Mouse (Mus musculus) hindbrain, postnatal 0 days (tissue): ENCODE measurements at regions not wholly inside any gene's neighbourhood (a gene's known extent, or its start where the extent isn't known, plus 50 kb on each side); places are given as distances from the start of the nearest gene placed in this dataset.

Experiments used
- ATAC-seq: fragments of 200-750 bp; cut with Nextera tagmentation; 2 replicates; pipeline ENCODE4 v1.8.0; 2017; ENCODE audit warnings: mild to moderate bottlenecking, moderate TSS enrichment, moderate library complexity
- DNase-seq: peaks from one replicate; pipeline ENCODE4 v3.0.0-alpha.2; 2015; ENCODE audit warnings: low spot score
- H3K27ac ChIP-seq: fragments of 300-500 bp; sonication (generic); 2 replicates; pipeline ENCODE4 v1.5.1; 2014; ENCODE audit warnings: mild to moderate bottlenecking
- H3K27me3 ChIP-seq: fragments of 300-500 bp; sonication (generic); 2 replicates; pipeline ENCODE4 v1.6.1; 2014; ENCODE audit warnings: low read length, mixed read lengths; ENCODE audit not compliant: insufficient read depth
- H3K36me3 ChIP-seq: fragments of 300-500 bp; sonication (generic); 2 replicates; pipeline ENCODE4 v1.6.1; 2014; ENCODE audit warnings: low read length, mixed read lengths; ENCODE audit not compliant: insufficient read depth
- H3K4me1 ChIP-seq: fragments of 300-500 bp; sonication (generic); 2 replicates; pipeline ENCODE4 v1.6.1; 2014; ENCODE audit warnings: antibody characterized with exemption, low read length, mixed read lengths; ENCODE audit not compliant: insufficient read depth
- H3K4me2 ChIP-seq: fragments of 300-500 bp; sonication (generic); 2 replicates; pipeline ENCODE4 v1.6.1; 2014; ENCODE audit warnings: low read depth, mild to moderate bottlenecking, low read length, moderate library complexity, mixed read lengths
- H3K4me3 ChIP-seq: fragments of 300-500 bp; sonication (generic); 2 replicates; pipeline ENCODE4 v1.5.1; 2014; ENCODE audit warnings: low read length
- H3K9ac ChIP-seq: fragments of 300-500 bp; sonication (generic); replicated peaks from 2 replicates; pipeline ENCODE4 v1.6.1; 2014; ENCODE audit warnings: mild to moderate bottlenecking, low read length, moderate library complexity, mixed read lengths
- H3K9me3 ChIP-seq: fragments of 300-500 bp; sonication (generic); 2 replicates; pipeline ENCODE4 v1.6.1; 2016; ENCODE audit warnings: low read length, mixed read lengths
- CTCF ChIP-seq: IDR thresholded peaks from 2 replicates; pipeline ENCODE4 v1.5.1; 2016; ENCODE audit warnings: antibody characterized with exemption, control low read depth, low read depth
- WGBS: fragments of 180-500 bp; shearing (Covaris S2); extraction: QIAGEN DNeasy Blood & Tissue Kit; methylation state at CpG from one replicate; pipeline ENCODE4 v1.1.7; 2014; 5-methylcytosine and 5-hydroxymethylcytosine counted together

GRCm38 (mm10) chr13:82780826-82781225 lies 723.0 kb upstream of the Mef2c start:
- Histone ChIP-seq H3K27ac (no peak overlapping the region), H3K36me3 (no peaks in the 10 kb centered on the region), H3K4me1 (no peaks in the 10 kb centered on the region), H3K4me3 (no peak overlapping the region), H3K9ac (no peak overlapping the region), H3K9me3 (no peaks in the 10 kb centered on the region), H3K27me3 (no peaks in the 10 kb centered on the region), H3K4me2 (no peak overlapping the region)
- ATAC-seq, result no peak
- WGBS, result 30% methylated on average over 1 of the region's 1 CpGs
- TF ChIP-seq CTCF, result no peak
- peak; percentile 9 for DNase-seq
